Mouse (Mus musculus) kidney, adult 2 months (tissue): Measurements from ENCODE around the gene Hist1h3i.

Source experiments
- CTCF ChIP-seq: fragments of 200-500 bp; conservative IDR thresholded peaks from 2 replicates; pipeline ENCODE4 v1.5.1; 2011; ENCODE audit warnings: low read depth, mild to moderate bottlenecking, control low read depth, low read length, moderate library complexity, mixed read lengths; ENCODE audit not compliant: insufficient read depth, insufficient read length
- POLR2A ChIP-seq: fragments of 200-500 bp; IDR thresholded peaks from one replicate; pipeline ENCODE4 v1.6.1; 2011; ENCODE audit warnings: low read depth, low read length, control low read depth

DNA sequence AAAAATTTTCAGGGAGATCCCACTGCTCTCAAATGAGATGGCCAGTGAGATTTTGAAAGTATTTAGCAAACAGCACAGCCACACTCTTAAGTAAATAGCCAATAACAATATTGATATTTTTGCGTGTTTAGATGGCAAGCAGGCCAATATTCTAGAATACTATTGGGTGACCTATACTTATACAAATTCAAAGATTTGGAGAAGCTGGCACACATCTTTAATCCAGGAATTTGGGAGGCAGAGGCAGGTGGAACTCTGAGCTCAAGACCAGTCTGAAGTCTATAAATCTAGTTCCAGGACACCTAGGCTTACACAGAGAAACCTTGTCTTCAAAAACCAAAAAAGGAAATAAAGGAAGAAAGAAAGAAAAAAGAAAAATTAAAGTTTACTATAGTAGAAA, 1.5 kb downstream of the Hist1h3i start:
- TF ChIP-seq CTCF = no peak
- TF ChIP-seq POLR2A = no peak
